Mouse (Mus musculus): ENCODE data around the gene Gna14. TPM values are rescaled to one million over a fixed set of nuclear protein-coding genes. Genes with fewer than 3 reads are reported as not detected.

The Gna14 gene
- total and polyA plus RNA-seq, 3 experiments, result not detected

DNA sequence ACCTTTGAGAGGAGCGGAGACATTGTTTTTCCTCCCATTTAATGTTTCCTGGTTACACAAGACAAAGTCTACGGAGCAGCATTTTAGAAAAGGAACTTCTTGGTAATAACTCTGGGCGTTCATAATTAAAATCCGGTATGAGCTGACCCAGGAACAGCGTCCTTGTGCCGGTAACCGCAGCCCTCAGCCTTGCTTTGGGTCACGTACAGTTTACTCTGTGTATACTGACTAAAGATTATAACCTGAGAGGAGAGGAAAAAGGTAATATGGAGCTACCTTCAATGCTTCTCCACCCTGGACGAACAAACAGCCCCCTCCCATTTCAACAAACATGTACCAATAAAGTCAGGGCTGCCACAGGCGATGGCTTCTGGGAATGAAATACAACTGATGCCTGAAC lies 48.7 kb downstream of the Gna14 start:
- Histone ChIP-seq H3K9ac (ENCODE audit: control insufficient read depth, low read depth, low read length, poor library complexity, severe bottlenecking) (no peak overlapping the region), H3K36me3 (ENCODE audit: control insufficient read depth in 1 of 2, insufficient read depth in 2 of 2, low read length in 2 of 2) (peaks cover 0 to 45% of the 10 kb centered on the region in 2 experiments; a peak in 2 of 4 replicates), H3K27me3 (ENCODE audit: control insufficient read depth in 1 of 2, insufficient read depth in 2 of 2, low read length in 2 of 2) (no peaks in the 10 kb centered on the region), H3K9me3 (replicated peaks; ENCODE audit: insufficient read depth, low read length) (no peaks in the 10 kb centered on the region), H3K4me3 (ENCODE audit: control insufficient read depth in 1 of 2, insufficient read depth in 1 of 2, low read depth in 2 of 2, low read length in 2 of 2) (no peak overlapping the region), H3K4me1 (ENCODE audit: control insufficient read depth in 1 of 2, insufficient read depth in 2 of 2, low read length in 2 of 2) (peaks cover 29 to 45% of the 10 kb centered on the region in 2 experiments), H3K27ac (ENCODE audit: control insufficient read depth, low read depth, low read length) (no peak overlapping the region), H3K79me2 (ENCODE audit: control insufficient read depth, insufficient read depth, low read length, poor library complexity) (no peaks in the 10 kb centered on the region)
- TF ChIP-seq CHD2 (IDR thresholded peaks at IDR 0.05; ENCODE audit: low read length) (no peak), E2F4 (IDR thresholded peaks at IDR 0.05; ENCODE audit: borderline replicate concordance, low read depth, low read length) (no peak), POLR2AphosphoS5 (IDR thresholded peaks at IDR 0.05; ENCODE audit: borderline replicate concordance, low read depth, low read length) (no peak), ZMIZ1 (IDR thresholded peaks at IDR 0.05; ENCODE audit: low read depth, low read length) (no peak), MXI1 (IDR thresholded peaks at IDR 0.05; ENCODE audit: low read depth, low read length) (no peak), EP300 (IDR thresholded peaks at IDR 0.05; ENCODE audit: low read depth in 1 of 2, low read length in 2 of 2) (no peak), MAZ (IDR thresholded peaks at IDR 0.05; ENCODE audit: low read depth, low read length) (no peak), SIN3A (IDR thresholded peaks at IDR 0.05; ENCODE audit: low read length) (no peak)
- no peak for DNase-seq (ENCODE audit: low read depth, low spot score)

DNA sequence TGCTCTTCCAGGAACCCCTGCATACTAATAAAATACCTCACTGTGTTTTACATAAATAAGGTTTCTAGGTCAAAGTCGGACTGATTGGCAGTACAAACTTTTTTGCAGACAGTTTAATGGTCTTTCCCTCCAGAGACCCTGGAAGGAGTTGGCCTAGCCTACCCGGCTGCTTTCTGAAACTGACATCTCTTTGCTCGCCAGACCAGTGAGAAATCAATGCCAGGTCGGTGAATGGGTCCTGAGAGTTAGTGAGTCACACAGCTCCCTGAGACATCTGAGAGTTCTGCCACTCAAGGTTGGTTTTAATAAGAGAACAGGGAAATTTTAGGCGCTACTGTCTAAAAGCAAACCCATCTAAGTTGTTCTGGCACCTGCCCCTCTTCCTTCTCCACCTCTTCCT lies 49.1 kb downstream of the Gna14 start:
- H3K9me3 ChIP-seq (replicated peaks; ENCODE audit: insufficient read depth, low read length), result no peaks in the 10 kb centered on the region
- H3K27ac ChIP-seq (ENCODE audit: control insufficient read depth, low read depth, low read length), result no peak overlapping the region; the same call in 1 of the 2 replicates
- H3K79me2 ChIP-seq (ENCODE audit: control insufficient read depth, insufficient read depth, low read length, poor library complexity), result no peaks in the 10 kb centered on the region
- TF ChIP-seq ZKSCAN1 (IDR thresholded peaks at IDR 0.05; ENCODE audit: low read depth, low read length), result no peak
- no peak for TF ChIP-seq SMC3 (IDR thresholded peaks at IDR 0.05; ENCODE audit: low read depth, low read length)
- TF ChIP-seq USF1 (IDR thresholded peaks at IDR 0.05; ENCODE audit: low read depth, low read length), result no peak
- no peak for TF ChIP-seq RAD21 (IDR thresholded peaks at IDR 0.05; ENCODE audit: low read depth, low read length)
- H3K27me3 ChIP-seq (ENCODE audit: control insufficient read depth in 1 of 2, insufficient read depth in 2 of 2, low read length in 2 of 2), result no peaks in the 10 kb centered on the region
- peaks cover 0 to 40% of the 10 kb centered on the region in 2 experiments; a peak in 2 of 4 replicates for H3K36me3 ChIP-seq (ENCODE audit: control insufficient read depth in 1 of 2, insufficient read depth in 2 of 2, low read length in 2 of 2)
- peaks cover 27 to 41% of the 10 kb centered on the region in 2 experiments for H3K4me1 ChIP-seq (ENCODE audit: control insufficient read depth in 1 of 2, insufficient read depth in 2 of 2, low read length in 2 of 2)
- no peak overlapping the region for H3K9ac ChIP-seq (ENCODE audit: control insufficient read depth, low read depth, low read length, poor library complexity, severe bottlenecking)
- no peak overlapping the region for H3K4me3 ChIP-seq (ENCODE audit: control insufficient read depth in 1 of 2, insufficient read depth in 1 of 2, low read depth in 2 of 2, low read length in 2 of 2)
- DNase-seq (ENCODE audit: low read depth, low spot score), result no peak

- peaks cover 0 to 22% of the 10 kb centered on the region in 2 experiments; a peak in 2 of 4 replicates for H3K36me3 ChIP-seq (ENCODE audit: control insufficient read depth in 1 of 2, insufficient read depth in 2 of 2, low read length in 2 of 2)
- H3K9ac ChIP-seq (ENCODE audit: control insufficient read depth, low read depth, low read length, poor library complexity, severe bottlenecking), result no peak overlapping the region
- no peaks in the 10 kb centered on the region for H3K79me2 ChIP-seq (ENCODE audit: control insufficient read depth, insufficient read depth, low read length, poor library complexity)
- H3K27ac ChIP-seq (ENCODE audit: control insufficient read depth, low read depth, low read length), result no peak overlapping the region
- H3K4me1 ChIP-seq (ENCODE audit: control insufficient read depth in 1 of 2, insufficient read depth in 2 of 2, low read length in 2 of 2), result peaks cover 8 to 36% of the 10 kb centered on the region in 2 experiments
- H3K4me3 ChIP-seq (ENCODE audit: control insufficient read depth in 1 of 2, insufficient read depth in 1 of 2, low read depth in 2 of 2, low read length in 2 of 2), result no peak overlapping the region
- DNase-seq (ENCODE audit: low read depth, low spot score), result no peak
- H3K27me3 ChIP-seq (ENCODE audit: control insufficient read depth in 1 of 2, insufficient read depth in 2 of 2, low read length in 2 of 2), result no peaks in the 10 kb centered on the region
- no peaks in the 10 kb centered on the region for H3K9me3 ChIP-seq (replicated peaks; ENCODE audit: insufficient read depth, low read length)
- no peak for TF ChIP-seq MYB (IDR thresholded peaks at IDR 0.05; ENCODE audit: low read depth, low read length)
- no peak for TF ChIP-seq MAX (IDR thresholded peaks at IDR 0.05; ENCODE audit: low read length)
- no peak for TF ChIP-seq ZKSCAN1 (IDR thresholded peaks at IDR 0.05; ENCODE audit: low read depth, low read length)
- TF ChIP-seq ETS1 (IDR thresholded peaks at IDR 0.05; ENCODE audit: low read depth, low read length), result no peak
- TF ChIP-seq USF2 (IDR thresholded peaks at IDR 0.05; ENCODE audit: borderline replicate concordance in 1 of 2, insufficient read depth in 1 of 2, low read depth in 1 of 2, low read length in 2 of 2), result no peak
- no peak for TF ChIP-seq CHD2 (IDR thresholded peaks at IDR 0.05; ENCODE audit: low read length)
- TF ChIP-seq UBTF (IDR thresholded peaks at IDR 0.05; ENCODE audit: borderline replicate concordance, insufficient read depth, low read depth, low read length), result no peak
- no peak for TF ChIP-seq POLR2AphosphoS5 (IDR thresholded peaks at IDR 0.05; ENCODE audit: borderline replicate concordance, low read depth, low read length)
- no peak for TF ChIP-seq HCFC1 (IDR thresholded peaks at IDR 0.05; ENCODE audit: low read depth, low read length)
- TF ChIP-seq NRF1 (IDR thresholded peaks at IDR 0.05; ENCODE audit: insufficient read depth, low read depth, low read length, poor library complexity, severe bottlenecking), result no peak
- no peak for TF ChIP-seq JUND (IDR thresholded peaks at IDR 0.05; ENCODE audit: low read depth, low read length)
- no peak for TF ChIP-seq CTCF (IDR thresholded peaks at IDR 0.05 in 2 of 3, conservative IDR thresholded peaks at IDR 0.05 in 1 of 3; ENCODE audit: control insufficient read depth in 1 of 3, insufficient read depth in 1 of 3, low read depth in 2 of 3, low read length in 3 of 3, poor library complexity in 1 of 3, severe bottlenecking in 1 of 3)
- no peak for TF ChIP-seq SMC3 (IDR thresholded peaks at IDR 0.05; ENCODE audit: low read depth, low read length)
- no peak for TF ChIP-seq MYC (IDR thresholded peaks at IDR 0.05; ENCODE audit: low read depth, low read length)
- no peak for TF ChIP-seq POLR2AphosphoS2 (IDR thresholded peaks at IDR 0.05; ENCODE audit: low read length)
- TF ChIP-seq ZMIZ1 (IDR thresholded peaks at IDR 0.05; ENCODE audit: low read depth, low read length), result no peak
- no peak for TF ChIP-seq E2F4 (IDR thresholded peaks at IDR 0.05; ENCODE audit: borderline replicate concordance, low read depth, low read length)
- TF ChIP-seq TCF12 (IDR thresholded peaks at IDR 0.05; ENCODE audit: low read depth, low read length), result no peak
- no peak for TF ChIP-seq CHD1 (IDR thresholded peaks at IDR 0.05; ENCODE audit: low read depth, low read length)
Measured at GRCm38 (mm10) chr19:16490756-16491155, 55.2 kb downstream of the Gna14 start.
